Mouse (Mus musculus) B cell, adult 2 months (primary cell): ENCODE results near the gene Gm29276.
"Not testable (repeated sequence)": the region's sequence is repeated elsewhere in the genome, so short reads cannot be mapped to it uniquely, and the experiment has no call there.

ENCODE experiments used
- DNase-seq, 2 experiments: peaks; one replicate each; pipeline ENCODE4 v3.0.0; 2022

Gm29276 gene

DNA sequence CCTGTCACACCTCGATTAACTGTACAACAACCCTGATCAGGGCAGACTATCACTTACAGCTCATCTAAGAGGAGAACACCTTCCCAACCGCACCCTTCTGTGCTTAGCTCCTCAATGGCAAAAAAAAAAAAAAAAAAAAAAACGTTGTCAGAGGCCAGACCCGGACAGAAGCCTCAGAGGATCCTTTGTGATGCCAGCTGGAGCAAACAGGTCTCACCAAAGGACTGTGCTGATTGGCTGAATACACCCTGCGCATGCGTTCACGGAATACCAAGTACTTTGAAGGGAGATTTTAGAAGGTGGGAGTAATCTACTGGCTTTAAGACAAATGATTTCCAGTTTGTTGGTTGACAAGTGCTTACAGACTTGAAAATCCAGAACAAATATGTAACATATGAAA is at the start of gene Gm29276:
TSS of gene Gm29276 (minus strand) at position 101 of the 400 bp plus-strand sequence.
- DNase-seq = not testable (repeated sequence)
